Mouse (Mus musculus): ENCODE measurements around the gene Afmid. TPM values are rescaled to one million over a fixed set of nuclear protein-coding genes. Genes with fewer than 3 reads are reported as not detected.

Gene Afmid
- polyA plus RNA-seq, 1 experiment from 2014 or later: 5.7 TPM

DNA sequence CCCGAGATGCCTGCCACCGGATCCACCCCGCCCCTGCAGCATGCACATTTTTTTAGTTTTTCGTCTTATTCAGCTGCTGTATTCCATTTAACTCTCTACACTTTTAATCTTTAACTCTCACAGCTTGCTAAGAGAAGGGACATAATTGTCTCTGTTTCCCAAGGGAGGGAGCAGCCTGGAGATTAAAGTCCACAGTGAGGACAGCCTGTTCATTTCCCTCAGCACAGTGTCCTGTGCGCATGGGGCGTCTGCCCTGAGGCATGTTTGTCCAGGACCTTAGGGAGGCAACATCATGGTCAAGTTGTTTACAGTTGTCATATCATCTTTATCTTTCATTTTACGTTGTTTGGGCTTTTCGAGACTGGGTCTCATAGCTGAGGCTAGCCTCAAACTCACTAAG is 8.4 kb downstream of the Afmid start:
- H3K4me1 ChIP-seq (ENCODE audit: control insufficient read depth, insufficient read depth, low read length): peaks cover 8% of the 10 kb centered on the region; the same call in 1 of the 2 replicates
- no peaks in the 10 kb centered on the region for H3K9me3 ChIP-seq (replicated peaks; ENCODE audit: control insufficient read depth, low read length)
- no peaks in the 10 kb centered on the region for H3K36me3 ChIP-seq (ENCODE audit: control insufficient read depth, insufficient read depth, low read length)
- no peaks in the 10 kb centered on the region for H3K27me3 ChIP-seq (replicated peaks; ENCODE audit: control insufficient read depth, insufficient read depth, low read length)
- no peak overlapping the region for H3K4me3 ChIP-seq (ENCODE audit: low read depth, low read length)
- no peak overlapping the region for H3K9ac ChIP-seq (ENCODE audit: low read length)
- no peak overlapping the region for H3K27ac ChIP-seq (ENCODE audit: low read depth, low read length)
- 92% methylated on average over 8 of the region's 8 CpGs for WGBS
- no peak overlapping the region for H3K4me2 ChIP-seq (ENCODE audit: low read length)
- no peak for ATAC-seq
- no peak for DNase-seq (ENCODE audit: low spot score)

DNA sequence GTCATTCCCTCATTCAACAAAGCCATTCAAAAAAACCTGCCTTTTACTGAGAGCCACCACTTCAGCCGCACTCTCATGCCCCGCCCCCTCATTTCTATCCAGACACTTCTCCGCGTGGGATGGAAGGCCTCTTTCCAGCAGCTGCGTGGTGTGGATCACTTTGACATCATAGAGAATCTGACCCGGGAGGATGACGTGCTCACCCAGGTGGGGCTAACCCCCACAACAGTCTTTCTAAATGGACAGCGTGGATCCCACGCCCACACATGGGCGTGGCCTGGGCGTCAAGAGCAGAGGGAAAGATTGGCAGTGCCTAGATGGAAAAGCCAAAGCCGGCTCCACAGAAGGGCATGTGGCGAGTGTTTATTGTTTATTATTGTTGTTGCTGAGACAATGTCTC is 10.6 kb downstream of the Afmid start:
- Histone ChIP-seq H3K36me3 (ENCODE audit: control insufficient read depth, insufficient read depth, low read length) (no peaks in the 10 kb centered on the region), H3K27me3 (replicated peaks; ENCODE audit: control insufficient read depth, insufficient read depth, low read length) (no peaks in the 10 kb centered on the region), H3K4me1 (ENCODE audit: control insufficient read depth, insufficient read depth, low read length) (peaks cover 7% of the 10 kb centered on the region; the same call in 1 of the 2 replicates), H3K9me3 (replicated peaks; ENCODE audit: control insufficient read depth, low read length) (no peaks in the 10 kb centered on the region), H3K4me2 (ENCODE audit: low read length) (peak overlapping the region; percentile 36; the same call in 1 of the 2 replicates), H3K4me3 (ENCODE audit: low read depth, low read length) (no peak overlapping the region), H3K27ac (ENCODE audit: low read depth, low read length) (no peak overlapping the region), H3K9ac (ENCODE audit: low read length) (no peak overlapping the region)
- peak; percentile 57 for DNase-seq (ENCODE audit: low spot score)
- ATAC-seq: peak; percentile 27; the same call in 1 of the 2 replicates
- 23% methylated on average over 13 of the region's 13 CpGs for WGBS

DNA sequence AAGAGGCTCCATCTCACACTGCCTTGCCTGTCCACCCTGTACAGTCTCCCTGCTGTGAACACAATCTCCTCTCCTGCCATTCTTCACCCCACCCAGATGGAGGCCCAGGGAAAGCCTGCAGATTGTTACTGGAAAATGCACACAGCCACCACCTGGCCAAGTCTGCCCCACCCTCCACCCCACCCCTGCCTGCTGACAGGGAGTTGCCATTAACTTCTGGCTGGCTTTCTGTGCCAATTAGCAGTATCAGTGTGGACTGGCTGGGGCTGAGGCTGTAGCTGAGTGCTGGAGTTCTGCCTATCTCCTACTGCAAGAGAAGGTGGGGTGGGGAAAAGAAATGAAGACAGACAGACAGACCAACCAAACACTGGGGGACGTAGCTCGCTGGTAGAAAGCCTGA is 12.8 kb downstream of the Afmid start:
- no peak overlapping the region for H3K4me2 ChIP-seq (ENCODE audit: low read length)
- H3K27ac ChIP-seq (ENCODE audit: low read depth, low read length): no peak overlapping the region; the same call in 1 of the 2 replicates
- ATAC-seq (peak; percentile 42; the same call in 1 of the 2 replicates), DNase-seq (ENCODE audit: low spot score) (peak; percentile 32)
- H3K4me1 ChIP-seq (ENCODE audit: control insufficient read depth, insufficient read depth, low read length): peaks cover 3% of the 10 kb centered on the region; the same call in 1 of the 2 replicates
- no peak overlapping the region for H3K4me3 ChIP-seq (ENCODE audit: low read depth, low read length)
- no peaks in the 10 kb centered on the region for H3K27me3 ChIP-seq (replicated peaks; ENCODE audit: control insufficient read depth, insufficient read depth, low read length)
- H3K9ac ChIP-seq (ENCODE audit: low read length): no peak overlapping the region
- no peaks in the 10 kb centered on the region for H3K9me3 ChIP-seq (replicated peaks; ENCODE audit: control insufficient read depth, low read length)
- H3K36me3 ChIP-seq (ENCODE audit: control insufficient read depth, insufficient read depth, low read length): no peaks in the 10 kb centered on the region
- 88% methylated on average over 2 of the region's 2 CpGs for WGBS

DNA sequence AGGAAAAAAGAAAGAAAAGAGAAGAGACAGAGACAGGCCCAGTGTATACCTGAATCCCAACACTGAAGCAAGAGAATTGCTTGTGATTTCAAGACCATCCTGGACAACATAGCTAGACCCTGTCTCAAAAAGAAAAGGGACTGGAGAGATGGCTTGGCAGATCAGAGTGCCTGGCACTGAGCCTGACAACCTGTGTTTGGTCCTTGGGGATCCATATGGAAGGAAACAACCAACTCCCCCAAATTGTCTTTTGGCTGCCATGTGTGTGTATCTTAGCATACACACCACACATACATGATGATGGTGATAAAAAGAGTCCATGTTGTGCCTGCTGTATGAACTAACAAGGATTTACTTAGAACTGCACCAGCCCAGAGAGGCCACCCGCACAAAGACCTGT is 13.3 kb downstream of the Afmid start:
- ATAC-seq (no peak), DNase-seq (ENCODE audit: low spot score) (peak; percentile 40)
- no peak overlapping the region for H3K4me3 ChIP-seq (ENCODE audit: low read depth, low read length)
- peaks cover 3% of the 10 kb centered on the region; the same call in 1 of the 2 replicates for H3K4me1 ChIP-seq (ENCODE audit: control insufficient read depth, insufficient read depth, low read length)
- H3K27ac ChIP-seq (ENCODE audit: low read depth, low read length): no peak overlapping the region; the same call in 1 of the 2 replicates
- no peaks in the 10 kb centered on the region for H3K27me3 ChIP-seq (replicated peaks; ENCODE audit: control insufficient read depth, insufficient read depth, low read length)
- 81% methylated on average over 1 of the region's 1 CpGs for WGBS
- H3K4me2 ChIP-seq (ENCODE audit: low read length): no peak overlapping the region
- H3K36me3 ChIP-seq (ENCODE audit: control insufficient read depth, insufficient read depth, low read length): no peaks in the 10 kb centered on the region
- H3K9me3 ChIP-seq (replicated peaks; ENCODE audit: control insufficient read depth, low read length): no peaks in the 10 kb centered on the region
- H3K9ac ChIP-seq (ENCODE audit: low read length): no peak overlapping the region

DNA sequence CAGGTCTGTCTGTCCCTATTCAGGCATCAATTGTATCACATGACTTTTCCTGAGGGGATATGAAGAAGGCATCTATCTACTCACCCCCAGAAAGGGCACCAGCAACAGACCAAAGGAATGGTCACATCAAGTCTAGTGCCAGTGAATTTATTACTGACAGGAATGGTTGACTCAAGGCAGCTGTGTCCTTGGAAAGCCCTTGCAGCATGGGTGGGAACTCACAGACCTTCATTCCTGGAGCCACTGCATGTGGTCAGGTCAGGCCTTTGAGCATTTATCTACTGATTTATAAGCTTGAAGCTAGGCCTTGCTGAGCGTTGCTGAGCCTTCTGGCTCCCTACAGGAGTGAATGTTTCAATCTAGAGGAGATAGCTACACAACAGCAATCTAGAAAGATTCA is 15.2 kb downstream of the Afmid start:
- H3K9me3 ChIP-seq (replicated peaks; ENCODE audit: control insufficient read depth, low read length): no peaks in the 10 kb centered on the region
- H3K36me3 ChIP-seq (ENCODE audit: control insufficient read depth, insufficient read depth, low read length): no peaks in the 10 kb centered on the region
- peaks cover 3% of the 10 kb centered on the region; the same call in 1 of the 2 replicates for H3K4me1 ChIP-seq (ENCODE audit: control insufficient read depth, insufficient read depth, low read length)
- no peak for DNase-seq (ENCODE audit: low spot score)
- no peak overlapping the region for H3K4me2 ChIP-seq (ENCODE audit: low read length)
- WGBS: 59% methylated on average over 1 of the region's 1 CpGs
- no peak overlapping the region for H3K27ac ChIP-seq (ENCODE audit: low read depth, low read length)
- H3K4me3 ChIP-seq (ENCODE audit: low read depth, low read length): no peak overlapping the region
- no peak overlapping the region for H3K9ac ChIP-seq (ENCODE audit: low read length)
- ATAC-seq: no peak
- H3K27me3 ChIP-seq (replicated peaks; ENCODE audit: control insufficient read depth, insufficient read depth, low read length): no peaks in the 10 kb centered on the region

DNA sequence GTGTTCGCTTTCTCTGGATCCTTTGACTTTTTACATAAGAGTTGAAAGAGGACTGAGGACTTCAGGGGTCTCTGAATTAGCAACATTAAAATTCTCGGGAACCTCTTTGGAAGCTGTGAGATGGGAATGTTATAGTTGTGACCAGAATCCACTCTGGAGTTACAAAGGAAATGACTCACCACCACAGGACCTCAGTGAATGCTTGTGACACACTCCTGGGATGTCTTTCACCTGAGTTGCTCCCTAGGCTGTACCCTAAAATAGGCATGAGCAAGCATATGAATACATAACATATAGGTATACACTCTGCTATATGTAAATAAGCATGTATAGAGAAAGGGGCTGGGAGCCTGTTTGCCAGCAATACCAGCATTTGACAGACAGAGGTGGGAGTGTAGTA is 17.7 kb downstream of the Afmid start:
- no peak overlapping the region for H3K4me2 ChIP-seq (ENCODE audit: low read length)
- ATAC-seq (no peak), DNase-seq (ENCODE audit: low spot score) (no peak)
- no peak overlapping the region for H3K4me3 ChIP-seq (ENCODE audit: low read depth, low read length)
- H3K27me3 ChIP-seq (replicated peaks; ENCODE audit: control insufficient read depth, insufficient read depth, low read length): no peaks in the 10 kb centered on the region
- H3K4me1 ChIP-seq (ENCODE audit: control insufficient read depth, insufficient read depth, low read length): 0 out of 2 replicates have a peak, but pooled peaks cover 4% of the 10 kb centered on the region
- no peak overlapping the region for H3K9ac ChIP-seq (ENCODE audit: low read length)
- H3K36me3 ChIP-seq (ENCODE audit: control insufficient read depth, insufficient read depth, low read length): no peaks in the 10 kb centered on the region
- WGBS: 87% methylated on average over 2 of the region's 2 CpGs
- no peaks in the 10 kb centered on the region for H3K9me3 ChIP-seq (replicated peaks; ENCODE audit: control insufficient read depth, low read length)
- H3K27ac ChIP-seq (ENCODE audit: low read depth, low read length): no peak overlapping the region

DNA sequence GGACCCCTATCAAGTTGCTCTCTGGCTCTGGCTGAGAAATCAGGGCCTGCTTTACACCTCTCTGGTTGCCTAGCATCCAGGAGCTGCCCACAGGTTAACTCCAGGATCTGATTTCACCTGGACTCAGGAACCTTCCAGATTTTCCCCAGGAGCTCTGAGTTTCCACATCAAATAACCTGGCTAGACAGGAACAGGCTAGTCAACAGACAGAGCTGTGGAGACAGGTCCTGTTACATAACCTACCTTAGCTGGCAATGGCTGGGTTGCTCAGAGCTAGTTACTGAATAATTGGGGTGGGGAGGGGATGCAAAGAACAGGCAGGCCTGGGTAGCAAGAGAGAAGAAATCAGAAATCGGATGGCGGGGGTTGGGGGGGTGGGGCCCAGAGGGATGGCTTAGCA is 19.3 kb downstream of the Afmid start:
- 73% methylated on average over 2 of the region's 2 CpGs for WGBS
- Histone ChIP-seq H3K9ac (ENCODE audit: low read length) (no peak overlapping the region), H3K4me2 (ENCODE audit: low read length) (no peak overlapping the region), H3K4me3 (ENCODE audit: low read depth, low read length) (no peak overlapping the region), H3K36me3 (ENCODE audit: control insufficient read depth, insufficient read depth, low read length) (no peaks in the 10 kb centered on the region), H3K9me3 (replicated peaks; ENCODE audit: control insufficient read depth, low read length) (no peaks in the 10 kb centered on the region), H3K27me3 (replicated peaks; ENCODE audit: control insufficient read depth, insufficient read depth, low read length) (no peaks in the 10 kb centered on the region), H3K27ac (ENCODE audit: low read depth, low read length) (no peak overlapping the region), H3K4me1 (ENCODE audit: control insufficient read depth, insufficient read depth, low read length) (peaks cover 10% of the 10 kb centered on the region)
- DNase-seq (ENCODE audit: low spot score) (no peak), ATAC-seq (no peak)

DNA sequence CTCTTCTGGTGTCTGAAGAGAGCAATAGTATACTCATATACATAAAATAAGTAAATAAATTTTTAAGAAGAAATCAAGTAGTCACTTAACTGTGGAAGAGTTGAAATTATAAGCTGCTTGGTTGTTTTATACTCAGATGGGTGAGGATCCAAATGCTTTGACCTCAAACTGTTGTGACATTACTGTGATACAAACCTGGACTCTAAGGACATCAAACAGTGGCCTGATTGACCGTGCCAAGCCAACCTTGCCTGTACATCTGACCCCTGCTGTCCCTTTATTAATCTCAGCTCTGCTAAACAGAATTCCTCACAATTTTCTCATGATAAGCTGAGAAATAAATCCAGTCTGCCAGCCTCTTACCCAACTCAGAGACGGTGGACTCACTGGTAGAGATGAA is 19.9 kb downstream of the Afmid start:
- WGBS: 69% methylated on average over 2 of the region's 2 CpGs
- no peak for ATAC-seq

DNA sequence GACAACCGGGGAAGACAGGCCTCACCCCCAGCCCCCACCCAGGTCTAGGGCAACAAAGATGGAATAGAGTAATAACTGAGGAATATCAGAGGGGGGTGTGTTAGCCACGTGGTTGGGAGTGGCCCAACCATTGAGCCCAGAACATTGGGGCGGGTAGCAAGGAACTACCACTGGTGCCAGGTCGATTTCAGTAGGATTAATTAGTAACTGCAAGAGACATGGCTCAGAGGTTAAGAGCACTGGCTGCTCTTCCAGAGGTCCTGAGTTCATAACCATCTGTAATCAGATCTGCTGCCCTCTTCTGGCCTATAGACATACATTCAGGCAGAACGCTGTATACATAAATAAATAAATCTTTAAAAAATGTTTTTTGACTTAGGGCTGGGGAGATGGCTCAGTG is 20.9 kb downstream of the Afmid start:
- Histone ChIP-seq H3K4me1 (ENCODE audit: control insufficient read depth, insufficient read depth, low read length) (peaks cover 15% of the 10 kb centered on the region), H3K36me3 (ENCODE audit: control insufficient read depth, insufficient read depth, low read length) (no peaks in the 10 kb centered on the region), H3K4me3 (ENCODE audit: low read depth, low read length) (no peak overlapping the region), H3K27ac (ENCODE audit: low read depth, low read length) (no peak overlapping the region), H3K9ac (ENCODE audit: low read length) (no peak overlapping the region), H3K9me3 (replicated peaks; ENCODE audit: control insufficient read depth, low read length) (no peaks in the 10 kb centered on the region), H3K27me3 (replicated peaks; ENCODE audit: control insufficient read depth, insufficient read depth, low read length) (no peaks in the 10 kb centered on the region), H3K4me2 (ENCODE audit: low read length) (no peak overlapping the region)
- WGBS: 51% methylated on average over 5 of the region's 5 CpGs
- no peak for DNase-seq (ENCODE audit: low spot score)
- no peak for ATAC-seq

More for the DNA sequence above, 19.9 kb downstream of the Afmid start:
- Histone ChIP-seq H3K27ac (ENCODE audit: low read depth, low read length) (no peak overlapping the region), H3K4me3 (ENCODE audit: low read depth, low read length) (no peak overlapping the region), H3K36me3 (ENCODE audit: control insufficient read depth, insufficient read depth, low read length) (no peaks in the 10 kb centered on the region), H3K9me3 (replicated peaks; ENCODE audit: control insufficient read depth, low read length) (no peaks in the 10 kb centered on the region), H3K27me3 (replicated peaks; ENCODE audit: control insufficient read depth, insufficient read depth, low read length) (no peaks in the 10 kb centered on the region), H3K4me2 (ENCODE audit: low read length) (no peak overlapping the region), H3K9ac (ENCODE audit: low read length) (no peak overlapping the region), H3K4me1 (ENCODE audit: control insufficient read depth, insufficient read depth, low read length) (peaks cover 15% of the 10 kb centered on the region)
- DNase-seq (ENCODE audit: low spot score): no peak

All from forebrain, embryonic 14.5 days (tissue).